Mouse (Mus musculus) testis, adult 2 months (tissue): Measurements from ENCODE around the gene Wwc1. TPM values are rescaled to one million over a fixed set of nuclear protein-coding genes. Genes with fewer than 3 reads are reported as not detected.

Experiments
- H3K27ac ChIP-seq: fragments of 200-500 bp; 2 replicates; pipeline ENCODE4 v1.5.1; 2012; ENCODE audit warnings: low read depth, low read length; ENCODE audit not compliant: control insufficient read depth, insufficient read depth
- H3K27me3 ChIP-seq: fragments of 200-500 bp; 2 replicates; pipeline ENCODE4 v1.6.1; 2012; ENCODE audit warnings: mild to moderate bottlenecking, low read length, moderate library complexity; ENCODE audit not compliant: control insufficient read depth, insufficient read depth
- H3K36me3 ChIP-seq: fragments of 200-500 bp; 2 replicates; pipeline ENCODE4 v1.6.1; 2012; ENCODE audit warnings: mild to moderate bottlenecking, low read length; ENCODE audit not compliant: control insufficient read depth, insufficient read depth
- H3K4me1 ChIP-seq: fragments of 200-500 bp; 2 replicates; pipeline ENCODE4 v1.6.1; 2012; ENCODE audit warnings: low read length; ENCODE audit not compliant: control insufficient read depth, insufficient read depth
- H3K4me3 ChIP-seq: fragments of 200-500 bp; 2 replicates; pipeline ENCODE4 v1.5.1; 2012; ENCODE audit warnings: low read depth, mild to moderate bottlenecking, low read length, moderate library complexity, mixed read lengths; ENCODE audit not compliant: control insufficient read depth
- CTCF ChIP-seq: fragments of 200-500 bp; IDR thresholded peaks from 2 replicates; pipeline ENCODE4 v1.5.1; 2012; ENCODE audit warnings: low read depth, mild to moderate bottlenecking, inconsistent platforms, low read length, moderate library complexity; ENCODE audit not compliant: control insufficient read depth, insufficient read depth, insufficient replicate concordance
- POLR2A ChIP-seq: fragments of 200-500 bp; IDR thresholded peaks from 2 replicates; pipeline ENCODE4 v1.6.1; 2012; ENCODE audit warnings: low read depth, mild to moderate bottlenecking, inconsistent platforms, low read length, moderate library complexity; ENCODE audit not compliant: control insufficient read depth
- polyA plus RNA-seq: library from polyadenylated mRNA; depleted of rRNA; stranded (reverse); fragments of >200 nt; gene quantifications from 2 replicates; pipeline ENCODE4 v1.2.3, GENCODE M21; 2012

Gene Wwc1
- polyA plus RNA-seq, 1 experiment, result 2.7 TPM

GRCm38 (mm10) chr11:35873624-35874244 is 106.6 kb downstream of the Wwc1 start:
- no peaks in the 10 kb centered on the region for H3K36me3 ChIP-seq
- no peaks in the 10 kb centered on the region for H3K27me3 ChIP-seq
- TF ChIP-seq CTCF (no peak), POLR2A (no peak)
- H3K4me1 ChIP-seq, result no peaks in the 10 kb centered on the region
- H3K27ac ChIP-seq, result no peak overlapping the region
- H3K4me3 ChIP-seq, result no peak overlapping the region

GRCm38 (mm10) chr11:35870961-35871360 is 109.4 kb downstream of the Wwc1 start:
- Histone ChIP-seq H3K27ac (no peak overlapping the region), H3K4me1 (no peaks in the 10 kb centered on the region), H3K36me3 (no peaks in the 10 kb centered on the region), H3K4me3 (no peak overlapping the region), H3K27me3 (no peaks in the 10 kb centered on the region)
- TF ChIP-seq CTCF (no peak), POLR2A (no peak)

- Histone ChIP-seq H3K27ac (no peak overlapping the region), H3K4me3 (no peak overlapping the region), H3K4me1 (no peaks in the 10 kb centered on the region), H3K27me3 (no peaks in the 10 kb centered on the region), H3K36me3 (no peaks in the 10 kb centered on the region)
- TF ChIP-seq CTCF (no peak), POLR2A (no peak)
Measured at GRCm38 (mm10) chr11:35866140-35866539, 114.2 kb downstream of the Wwc1 start.

- H3K27ac ChIP-seq, result no peak overlapping the region
- no peak overlapping the region for H3K4me3 ChIP-seq
- H3K36me3 ChIP-seq, result no peaks in the 10 kb centered on the region
- no peaks in the 10 kb centered on the region for H3K4me1 ChIP-seq
- TF ChIP-seq POLR2A (no peak), CTCF (no peak)
- H3K27me3 ChIP-seq, result no peaks in the 10 kb centered on the region
Measured at GRCm38 (mm10) chr11:35864981-35865604, 115.2 kb downstream of the Wwc1 start.

- no peak overlapping the region for H3K27ac ChIP-seq
- H3K36me3 ChIP-seq, result no peaks in the 10 kb centered on the region
- no peaks in the 10 kb centered on the region for H3K4me1 ChIP-seq
- no peak for TF ChIP-seq CTCF
- TF ChIP-seq POLR2A, result no peak
- H3K4me3 ChIP-seq, result no peak overlapping the region
- no peaks in the 10 kb centered on the region for H3K27me3 ChIP-seq
Measured at GRCm38 (mm10) chr11:35863653-35864052, 116.7 kb downstream of the Wwc1 start.

- no peaks in the 10 kb centered on the region for H3K4me1 ChIP-seq
- TF ChIP-seq POLR2A, result no peak
- no peak for TF ChIP-seq CTCF
- no peaks in the 10 kb centered on the region for H3K36me3 ChIP-seq
- no peak overlapping the region for H3K27ac ChIP-seq
- no peak overlapping the region for H3K4me3 ChIP-seq
- no peaks in the 10 kb centered on the region for H3K27me3 ChIP-seq
Measured at GRCm38 (mm10) chr11:35857395-35858067, 122.8 kb downstream of the Wwc1 start.

- Histone ChIP-seq H3K27ac (no peak overlapping the region), H3K27me3 (no peaks in the 10 kb centered on the region), H3K36me3 (no peaks in the 10 kb centered on the region), H3K4me3 (no peak overlapping the region), H3K4me1 (no peaks in the 10 kb centered on the region)
- no peak for TF ChIP-seq CTCF
- no peak for TF ChIP-seq POLR2A
Measured at GRCm38 (mm10) chr11:35856359-35857040, 123.8 kb downstream of the Wwc1 start.
